Mouse (Mus musculus) MEL (cell line): ENCODE data around the gene Ascc3. TPM values are rescaled to one million over a fixed set of nuclear protein-coding genes. Genes with fewer than 3 reads are reported as not detected.

ENCODE experiments used
- DNase-seq: peaks from one replicate; pipeline ENCODE4 v3.0.0; 2011; ENCODE audit warnings: low read depth, low spot score
- H3K27ac ChIP-seq: 2 replicates; pipeline ENCODE4 v1.5.1; 2012; ENCODE audit warnings: low read depth, mild to moderate bottlenecking, control low read depth, low read length, moderate library complexity; ENCODE audit not compliant: control insufficient read depth
- H3K27me3 ChIP-seq, 2 experiments: fragments of 150-350 bp in 1 of 2; sonication (generic) in 1 of 2; 2 replicates each; pipeline ENCODE4 v1.6.1; 2012; ENCODE audit warnings: low read length in 2 of 2, mild to moderate bottlenecking in 2 of 2, improper control_type of control experiment in 1 of 2, moderate library complexity in 1 of 2; ENCODE audit not compliant: insufficient read depth in 2 of 2, control insufficient read depth in 1 of 2
- H3K36me3 ChIP-seq, 2 experiments: 2 replicates each; pipeline ENCODE4 v1.6.1; 2012 to 2014; ENCODE audit warnings: low read length in 2 of 2, improper control_type of control experiment in 1 of 2, inconsistent platforms in 1 of 2, mild to moderate bottlenecking in 1 of 2; ENCODE audit not compliant: insufficient read depth in 2 of 2, control insufficient read depth in 1 of 2
- H3K4me1 ChIP-seq, 2 experiments: fragments of 150-350 bp in 1 of 2; sonication (generic) in 1 of 2; 2 replicates each; pipeline ENCODE4 v1.6.1; 2012; ENCODE audit warnings: low read length in 2 of 2, improper control_type of control experiment in 1 of 2, mild to moderate bottlenecking in 1 of 2; ENCODE audit not compliant: insufficient read depth in 2 of 2, control insufficient read depth in 1 of 2
- H3K4me3 ChIP-seq, 2 experiments: fragments of 150-350 bp in 1 of 2; sonication (generic) in 1 of 2; 2 replicates each; pipeline ENCODE4 v1.5.1; 2012; ENCODE audit warnings: low read depth in 2 of 2, low read length in 2 of 2, mild to moderate bottlenecking in 2 of 2, moderate library complexity in 2 of 2, control low read depth in 1 of 2, improper control_type of control experiment in 1 of 2; ENCODE audit not compliant: control insufficient read depth in 1 of 2, insufficient read depth in 1 of 2
- H3K79me2 ChIP-seq: 2 replicates; pipeline ENCODE4 v1.6.1; 2012; ENCODE audit warnings: mild to moderate bottlenecking, low read length, moderate library complexity; ENCODE audit not compliant: control insufficient read depth, poor library complexity, insufficient read depth
- H3K9ac ChIP-seq: 2 replicates; pipeline ENCODE4 v1.6.1; 2012; ENCODE audit warnings: low read depth, mild to moderate bottlenecking, control low read depth, low read length, moderate library complexity; ENCODE audit not compliant: control insufficient read depth, poor library complexity, severe bottlenecking
- H3K9me3 ChIP-seq: fragments of 150-350 bp; sonication (generic); replicated peaks from 2 replicates; pipeline ENCODE4 v1.6.1; 2012; ENCODE audit warnings: mild to moderate bottlenecking, low read length, improper control_type of control experiment, moderate library complexity; ENCODE audit not compliant: insufficient read depth
- BHLHE40 ChIP-seq: IDR thresholded peaks from 2 replicates; pipeline ENCODE4 v1.6.1; 2012; ENCODE audit warnings: low read depth, mild to moderate bottlenecking, inconsistent platforms, low read length, improper control_type of control experiment, borderline replicate concordance
- CHD1 ChIP-seq: IDR thresholded peaks from 2 replicates; pipeline ENCODE4 v1.6.1; 2012; ENCODE audit warnings: low read depth, mild to moderate bottlenecking, inconsistent platforms, low read length, improper control_type of control experiment
- CHD2 ChIP-seq: IDR thresholded peaks from 2 replicates; pipeline ENCODE4 v1.6.1; 2011; ENCODE audit warnings: low read length, improper control_type of control experiment
- E2F4 ChIP-seq: IDR thresholded peaks from 2 replicates; pipeline ENCODE4 v1.6.1; 2011; ENCODE audit warnings: low read depth, low read length, improper control_type of control experiment, borderline replicate concordance
- GATA1 ChIP-seq: IDR thresholded peaks from 2 replicates; pipeline ENCODE4 v1.6.1; 2011; ENCODE audit warnings: low read depth, low read length, improper control_type of control experiment
- HCFC1 ChIP-seq: IDR thresholded peaks from 2 replicates; pipeline ENCODE4 v1.6.1; 2012; ENCODE audit warnings: low read depth, mild to moderate bottlenecking, inconsistent platforms, low read length, improper control_type of control experiment, moderate library complexity
- MAFK ChIP-seq: IDR thresholded peaks from 2 replicates; pipeline ENCODE4 v1.6.1; 2011; ENCODE audit warnings: low read depth, mild to moderate bottlenecking, low read length, improper control_type of control experiment, borderline replicate concordance
- MAX ChIP-seq: IDR thresholded peaks from 2 replicates; pipeline ENCODE4 v1.6.1; 2011; ENCODE audit warnings: low read length, improper control_type of control experiment
- MEF2A ChIP-seq: IDR thresholded peaks from 2 replicates; pipeline ENCODE4 v1.6.1; 2014; ENCODE audit warnings: low read depth, mild to moderate bottlenecking, inconsistent platforms, low read length, improper control_type of control experiment; ENCODE audit not compliant: poor library complexity, insufficient replicate concordance, severe bottlenecking; ENCODE audit errors: extremely low read depth
- NELFE ChIP-seq: IDR thresholded peaks from 2 replicates; pipeline ENCODE4 v1.6.1; 2011; ENCODE audit warnings: low read depth, low read length, improper control_type of control experiment
- POLR2AphosphoS2 ChIP-seq: IDR thresholded peaks from 2 replicates; pipeline ENCODE4 v1.6.1; 2011; ENCODE audit warnings: low read length, improper control_type of control experiment
- RCOR1 ChIP-seq: IDR thresholded peaks from 2 replicates; pipeline ENCODE4 v1.6.1; 2012; ENCODE audit warnings: low read depth, mild to moderate bottlenecking, inconsistent platforms, low read length, improper control_type of control experiment
- USF1 ChIP-seq: IDR thresholded peaks from 2 replicates; pipeline ENCODE4 v1.6.1; 2014; ENCODE audit warnings: low read depth, mild to moderate bottlenecking, inconsistent platforms, low read length, improper control_type of control experiment, moderate library complexity
- ZKSCAN1 ChIP-seq: IDR thresholded peaks from 2 replicates; pipeline ENCODE4 v1.6.1; 2012; ENCODE audit warnings: low read depth, mild to moderate bottlenecking, inconsistent platforms, low read length, improper control_type of control experiment, moderate library complexity
- ZMIZ1 ChIP-seq: IDR thresholded peaks from 2 replicates; pipeline ENCODE4 v1.6.1; 2012; ENCODE audit warnings: low read depth, mild to moderate bottlenecking, inconsistent platforms, low read length, improper control_type of control experiment, moderate library complexity
- ZNF384 ChIP-seq: IDR thresholded peaks from 2 replicates; pipeline ENCODE4 v1.6.1; 2012; ENCODE audit warnings: low read depth, mild to moderate bottlenecking, inconsistent platforms, low read length, improper control_type of control experiment
- polyA plus RNA-seq, 2 experiments: library from polyadenylated mRNA; stranded (reverse) in 1 of 2; unstranded in 1 of 2; fragments of >175 nt in 1 of 2; fragments of >200 nt in 1 of 2; gene quantifications; 2 replicates each; pipeline versions ENCODE4 v1.2.1 to v1.2.4; 2012; ENCODE audit warnings: low replicate concordance in 2 of 2, low read depth in 1 of 2; ENCODE audit not compliant: insufficient read length in 2 of 2, insufficient read depth in 1 of 2, missing spikeins in 1 of 2
- total RNA-seq: library from RNA; depleted of rRNA; stranded (reverse); fragments of 300-350 nt; gene quantifications from 2 replicates; pipeline ENCODE4 v1.2.3, GENCODE M21; 2012

Ascc3 gene
- total and polyA plus RNA-seq, 3 experiments = 22.6 to 131 (median 24.3) TPM

GRCm38 (mm10) chr10:50704202-50704601 lies 111.7 kb downstream of the Ascc3 start (continued):
- TF ChIP-seq ZMIZ1 (no peak), BHLHE40 (no peak), MAFK (no peak), RCOR1 (no peak), ZNF384 (no peak), MEF2A (no peak), HCFC1 (no peak)

- no peak for DNase-seq
- no peak overlapping the region for H3K27ac ChIP-seq
Measured at GRCm38 (mm10) chr10:50704898-50705297, 112.4 kb downstream of the Ascc3 start.

GRCm38 (mm10) chr10:50711286-50711685 lies 118.8 kb downstream of the Ascc3 start:
- Histone ChIP-seq H3K4me1 (no peaks in the 10 kb centered on the region), H3K36me3 (peaks cover 0 to 4% of the 10 kb centered on the region in 2 experiments; a peak in 2 of 4 replicates), H3K27me3 (no peaks in the 10 kb centered on the region), H3K79me2 (no peaks in the 10 kb centered on the region), H3K27ac (no peak overlapping the region), H3K9me3 (no peaks in the 10 kb centered on the region), H3K9ac (no peak overlapping the region), H3K4me3 (no peak overlapping the region)
- TF ChIP-seq USF1 (no peak), CHD2 (no peak), ZKSCAN1 (no peak), POLR2AphosphoS2 (no peak), E2F4 (no peak), MEF2A (no peak), CHD1 (no peak), NELFE (no peak), MAX (no peak)
- no peak for DNase-seq

More at GRCm38 (mm10) chr10:50704898-50705297, 112.4 kb downstream of the Ascc3 start:
- no peak overlapping the region for H3K9ac ChIP-seq
- no peaks in the 10 kb centered on the region for H3K27me3 ChIP-seq
- peaks cover 8 to 14% of the 10 kb centered on the region in 2 experiments for H3K4me1 ChIP-seq
- no peak overlapping the region for H3K4me3 ChIP-seq
- no peak for TF ChIP-seq CHD1
- TF ChIP-seq GATA1 = no peak
- peaks cover 5 to 15% of the 10 kb centered on the region in 2 experiments for H3K36me3 ChIP-seq
- H3K79me2 ChIP-seq = no peaks in the 10 kb centered on the region
- no peaks in the 10 kb centered on the region for H3K9me3 ChIP-seq
